16 mouse cellular contexts compared by ENCODE assay signal in genomic region chr8:12555515-12556145, GRCm38 (mm10). TPM values are rescaled to one million over a fixed set of nuclear protein-coding genes. Genes with fewer than 3 reads are reported as not detected.
DNase-seq lines count a peak whose midpoint lies in the region; ATAC-seq and TF ChIP-seq lines count a peak whose summit lies in the region.
"Had no signal": no experiment of that assay in that cellular context is flagged by ENCODE, and none has a peak within 500 bp of the region (broad histone marks: within the 10 kb centered on the region; RNA-seq: fewer than 3 reads in every experiment).

No protein-coding gene starts in this region.

- peaks cover 16% of the 10 kb centered on the region for H3K4me1 ChIP-seq in hindbrain, embryonic 10.5 days (replicated peaks)
- H3K4me1 ChIP-seq in hindbrain, embryonic 16.5 days (ENCODE audit: control insufficient read depth, insufficient read depth, low read depth, low read length), result no peaks in the 10 kb centered on the region
- H3K4me1 ChIP-seq in midbrain, embryonic 10.5 days, result peaks cover 14% of the 10 kb centered on the region
- H3K4me1 ChIP-seq in midbrain, embryonic 15.5 days, result no peaks in the 10 kb centered on the region
- no peaks in the 10 kb centered on the region for H3K4me1 ChIP-seq in embryonic facial prominence, embryonic 11.5 days (ENCODE audit: control insufficient read depth, insufficient read depth, low read length)
- H3K4me1 ChIP-seq in thymus, adult 2 months (replicated peaks; ENCODE audit: control insufficient read depth, insufficient read depth, low read length), result no peaks in the 10 kb centered on the region

- no peak for ATAC-seq in hindbrain, embryonic 16.5 days
- ATAC-seq in midbrain, embryonic 15.5 days (replicated peaks), result no peak
- no peak; the same call in 1 of the 2 replicates for ATAC-seq in embryonic facial prominence, embryonic 11.5 days (replicated peaks; ENCODE audit: insufficient number of reproducible peaks, low FRiP score, low TSS enrichment, low read depth)
- no peak for ATAC-seq in granulocyte monocyte progenitor cell, adult 5-6 weeks (replicated peaks; ENCODE audit: poor library complexity, severe bottlenecking)
- ATAC-seq: CD4-positive, CD25-positive, alpha-beta regulatory T cell, adult 4 months had no signal

- peaks cover 67% of the 10 kb centered on the region for H3K27me3 ChIP-seq in hindbrain, embryonic 10.5 days (ENCODE audit: insufficient read depth, poor library complexity, severe bottlenecking)
- H3K27me3 ChIP-seq in hindbrain, embryonic 16.5 days (replicated peaks; ENCODE audit: control insufficient read depth, insufficient read depth, low read length), result peaks cover 13% of the 10 kb centered on the region
- H3K27me3 ChIP-seq in midbrain, embryonic 10.5 days (ENCODE audit: low read depth, poor library complexity, severe bottlenecking), result peaks cover 72% of the 10 kb centered on the region
- H3K27me3 ChIP-seq in midbrain, embryonic 15.5 days (replicated peaks), result peaks cover 9% of the 10 kb centered on the region; the same call in 1 of the 2 replicates
- no peaks in the 10 kb centered on the region for H3K27me3 ChIP-seq in embryonic facial prominence, embryonic 11.5 days (ENCODE audit: control insufficient read depth, insufficient read depth, low read length)
- no peaks in the 10 kb centered on the region for H3K27me3 ChIP-seq in thymus, adult 2 months (ENCODE audit: control insufficient read depth, insufficient read depth, low read length)

- no peak for TF ChIP-seq CTCF in thymus, adult 2 months (IDR thresholded peaks at IDR 0.05; ENCODE audit: borderline replicate concordance, control insufficient read depth, extremely low read depth, insufficient read depth, low read length, poor library complexity)

- no peak overlapping the region for H3K4me2 ChIP-seq in hindbrain, embryonic 16.5 days (ENCODE audit: low read length)
- no peak overlapping the region for H3K4me2 ChIP-seq in midbrain, embryonic 15.5 days
- no peak overlapping the region for H3K4me2 ChIP-seq in embryonic facial prominence, embryonic 11.5 days (ENCODE audit: low read depth, low read length)

- no peak overlapping the region for H3K27ac ChIP-seq in hindbrain, embryonic 10.5 days
- H3K27ac ChIP-seq in hindbrain, embryonic 16.5 days (ENCODE audit: low read depth, low read length), result no peak overlapping the region
- no peak overlapping the region for H3K27ac ChIP-seq in midbrain, embryonic 10.5 days (replicated peaks)
- no peak overlapping the region for H3K27ac ChIP-seq in midbrain, embryonic 15.5 days
- no peak overlapping the region for H3K27ac ChIP-seq in embryonic facial prominence, embryonic 11.5 days (replicated peaks; ENCODE audit: low read depth, low read length)
- no peak overlapping the region for H3K27ac ChIP-seq in thymus, adult 2 months (ENCODE audit: control insufficient read depth, insufficient read depth, low read length)
- H3K27ac ChIP-seq: liver, embryonic 14.5 days had no signal

- no peaks in the 10 kb centered on the region for H3K36me3 ChIP-seq in hindbrain, embryonic 10.5 days
- H3K36me3 ChIP-seq in hindbrain, embryonic 16.5 days (ENCODE audit: control insufficient read depth, insufficient read depth, low read length), result no peaks in the 10 kb centered on the region
- H3K36me3 ChIP-seq in midbrain, embryonic 10.5 days, result no peaks in the 10 kb centered on the region
- no peaks in the 10 kb centered on the region for H3K36me3 ChIP-seq in midbrain, embryonic 15.5 days (replicated peaks)
- H3K36me3 ChIP-seq in embryonic facial prominence, embryonic 11.5 days (replicated peaks; ENCODE audit: control insufficient read depth, insufficient read depth, low read depth, low read length), result no peaks in the 10 kb centered on the region
- H3K36me3 ChIP-seq in thymus, adult 2 months (ENCODE audit: control insufficient read depth, insufficient read depth, low read length), result no peaks in the 10 kb centered on the region

- peak; percentile 38 for DNase-seq in hindbrain, embryonic 10.5 days (ENCODE audit: low spot score)
- DNase-seq in midbrain, embryonic 10.5 days (ENCODE audit: low spot score), result peak; percentile 32
- peak; percentile 30 for DNase-seq in embryonic facial prominence, embryonic 11.5 days (ENCODE audit: low spot score)
- DNase-seq in retina, postnatal 1 day, result peak; percentile 23
- no peak for DNase-seq in thymus, adult 2 months
- DNase-seq: cerebellum, adult 2 months; gastrocnemius, postnatal 10 days; heart, postnatal 10 days had no signal

- no peak overlapping the region for H3K9ac ChIP-seq in hindbrain, embryonic 16.5 days (ENCODE audit: low read depth, low read length)
- no peak overlapping the region for H3K9ac ChIP-seq in midbrain, embryonic 15.5 days
- H3K9ac ChIP-seq in embryonic facial prominence, embryonic 11.5 days (replicated peaks; ENCODE audit: low read length), result no peak overlapping the region
- H3K9ac ChIP-seq: liver, embryonic 14.5 days had no signal

- peaks cover 5% of the 10 kb centered on the region; the same call in 1 of the 2 replicates for H3K9me3 ChIP-seq in hindbrain, embryonic 10.5 days
- no peaks in the 10 kb centered on the region for H3K9me3 ChIP-seq in hindbrain, embryonic 16.5 days (ENCODE audit: control insufficient read depth, low read length)
- H3K9me3 ChIP-seq in midbrain, embryonic 10.5 days (replicated peaks), result peaks cover 4% of the 10 kb centered on the region
- no peaks in the 10 kb centered on the region for H3K9me3 ChIP-seq in midbrain, embryonic 15.5 days
- H3K9me3 ChIP-seq in embryonic facial prominence, embryonic 11.5 days (replicated peaks; ENCODE audit: control insufficient read depth, low read length), result no peaks in the 10 kb centered on the region; the same call in 1 of the 2 replicates

- no peak for TF ChIP-seq POLR2A in thymus, adult 2 months (IDR thresholded peaks at IDR 0.05; ENCODE audit: control insufficient read depth, extremely low read depth, insufficient read depth, low read length, poor library complexity)

- H3K4me3 ChIP-seq in hindbrain, embryonic 10.5 days, result no peak overlapping the region
- no peak overlapping the region for H3K4me3 ChIP-seq in hindbrain, embryonic 16.5 days (ENCODE audit: low read length)
- no peak overlapping the region for H3K4me3 ChIP-seq in midbrain, embryonic 10.5 days
- H3K4me3 ChIP-seq in midbrain, embryonic 15.5 days, result no peak overlapping the region
- H3K4me3 ChIP-seq in embryonic facial prominence, embryonic 11.5 days (ENCODE audit: low read depth, low read length), result no peak overlapping the region
- H3K4me3 ChIP-seq in thymus, adult 2 months (ENCODE audit: control insufficient read depth, insufficient read depth, low read length), result no peak overlapping the region

- 43% methylated on average over 15 of the region's 15 CpGs for WGBS in hindbrain, embryonic 10.5 days
- 31% methylated on average over 15 of the region's 15 CpGs for WGBS in hindbrain, embryonic 16.5 days
- 46% methylated on average over 15 of the region's 15 CpGs for WGBS in midbrain, embryonic 10.5 days
- 41% methylated on average over 15 of the region's 15 CpGs for whole genome bisulfite sequencing in midbrain, embryonic 15.5 days
- WGBS in embryonic facial prominence, embryonic 11.5 days, result 39% methylated on average over 15 of the region's 15 CpGs
- 66% methylated on average over 15 of the region's 15 CpGs for WGBS in thymus, adult 2 months

RNA-seq across cellular contexts. Expression of gene Spaca7, which starts 17.2 kb away (rescaled TPM):
- polyA plus RNA-seq in hindbrain, embryonic 10.5 days (2016; fragmentation: Nextera tagmentation; extraction: Ambion mirVana), result not detected in 2 replicates
- not detected in 2 replicates for polyA plus RNA-seq in hindbrain, embryonic 16.5 days (2015; fragmentation: Nextera tagmentation; extraction: Ambion mirVana)
- polyA plus RNA-seq in midbrain, embryonic 10.5 days (2016; fragmentation: Nextera tagmentation; extraction: Ambion mirVana), result not detected in 2 replicates
- polyA plus RNA-seq in midbrain, embryonic 15.5 days (2015; fragmentation: Nextera tagmentation; extraction: Ambion mirVana), result not detected in 2 replicates
- not detected in 2 replicates for polyA plus RNA-seq in embryonic facial prominence, embryonic 11.5 days (2014; fragmentation: Nextera tagmentation; extraction: Ambion mirVana)
- not detected in 2 replicates for polyA plus RNA-seq in thymus, adult 2 months (2012; rRNA removed)
- not detected in 2 replicates for total RNA-seq in granulocyte monocyte progenitor cell, adult 5-6 weeks (2014; fragmentation: Nextera tagmentation)
- total RNA-seq in granulocyte monocyte progenitor cell, adult 5-6 weeks (2017), result not detected in 2 replicates
- total RNA-seq: adrenal gland, postnatal 4 days; gastrocnemius, postnatal 10 days; heart, postnatal 10 days; monocyte, adult 5-6 weeks had no signal
- polyA plus RNA-seq: CD4-positive, CD25-positive, alpha-beta regulatory T cell, adult 4 months; cerebellum, adult 2 months; liver, embryonic 14.5 days; stomach, embryonic 14.5 days had no signal
